Mouse (Mus musculus) CH12.LX (cell line): ENCODE results near the gene Krtap15. TPM values are rescaled to one million over a fixed set of nuclear protein-coding genes. Genes with fewer than 3 reads are reported as not detected.

ENCODE experiments used
- DNase-seq: peaks from one replicate; pipeline ENCODE4 v3.0.0-alpha.2; 2013; ENCODE audit errors: extremely low read depth
- H3K27ac ChIP-seq: 2 replicates; pipeline ENCODE4 v1.5.1; 2012; ENCODE audit warnings: low read depth, mild to moderate bottlenecking, control low read depth, moderate library complexity; ENCODE audit not compliant: insufficient read depth
- H3K27me3 ChIP-seq: replicated peaks from 2 replicates; pipeline ENCODE3; 2012; ENCODE audit warnings: inconsistent platforms
- H3K36me3 ChIP-seq, 2 experiments: replicated peaks in 1 of 2; 2 replicates each; pipeline versions ENCODE3 to v1.6.1; 2012; ENCODE audit warnings: inconsistent platforms in 1 of 2, low read length in 1 of 2, mild to moderate bottlenecking in 1 of 2, mixed read lengths in 1 of 2, moderate library complexity in 1 of 2; ENCODE audit not compliant: control insufficient read depth in 1 of 2, insufficient read depth in 1 of 2
- H3K4me1 ChIP-seq, 2 experiments: 2 replicates each; pipeline ENCODE4 v1.6.1; 2012; ENCODE audit warnings: inconsistent platforms in 1 of 2, moderate library complexity in 1 of 2; ENCODE audit not compliant: insufficient read depth in 2 of 2, control insufficient read depth in 1 of 2
- H3K4me2 ChIP-seq: 2 replicates; pipeline ENCODE4 v1.6.1; 2012; ENCODE audit warnings: low read depth, mild to moderate bottlenecking, control low read depth; ENCODE audit not compliant: poor library complexity, insufficient read depth, severe bottlenecking
- H3K4me3 ChIP-seq, 3 experiments: fragments of 150-350 bp in 1 of 3; sonication (generic) in 1 of 3; replicated peaks in 1 of 3; 2 replicates each; pipeline versions ENCODE3 to v1.5.1; 2011 to 2012; ENCODE audit warnings: low read depth in 2 of 3, low read length in 2 of 3, mild to moderate bottlenecking in 2 of 3, moderate library complexity in 2 of 3, control low read depth in 1 of 3, improper control_type of control experiment in 1 of 3, inconsistent platforms in 1 of 3, mixed read lengths in 1 of 3; ENCODE audit not compliant: poor library complexity in 1 of 3
- H3K79me2 ChIP-seq: replicated peaks from 2 replicates; pipeline ENCODE4 v1.6.1; 2012; ENCODE audit warnings: mild to moderate bottlenecking, moderate library complexity; ENCODE audit not compliant: control insufficient read depth, poor library complexity, insufficient read depth, severe bottlenecking; ENCODE audit errors: extremely low read depth
- H3K9ac ChIP-seq: 2 replicates; pipeline ENCODE4 v1.6.1; 2012; ENCODE audit warnings: low read depth, mild to moderate bottlenecking, control low read depth, moderate library complexity; ENCODE audit not compliant: insufficient read depth
- H3K9me3 ChIP-seq: replicated peaks from 2 replicates; pipeline ENCODE3; 2012; ENCODE audit warnings: low read length, inconsistent platforms, mixed read lengths
- CHD1 ChIP-seq: IDR thresholded peaks from 2 replicates; pipeline ENCODE4 v1.6.1; 2012; ENCODE audit warnings: low read depth, low read length, improper control_type of control experiment, inconsistent platforms
- CTCF ChIP-seq, 2 experiments: IDR thresholded peaks in 1 of 2; conservative IDR thresholded peaks in 1 of 2; 2 replicates each; pipeline ENCODE4 v1.5.1; 2011 to 2012; ENCODE audit warnings: low read depth in 2 of 2, low read length in 2 of 2, improper control_type of control experiment in 1 of 2, inconsistent platforms in 1 of 2, mild to moderate bottlenecking in 1 of 2, moderate library complexity in 1 of 2
- E2F4 ChIP-seq: IDR thresholded peaks from 2 replicates; pipeline ENCODE4 v1.6.1; 2011; ENCODE audit warnings: low read depth, low read length, improper control_type of control experiment; ENCODE audit not compliant: insufficient replicate concordance
- GABPA ChIP-seq: IDR thresholded peaks from 2 replicates; pipeline ENCODE4 v1.6.1; 2012; ENCODE audit warnings: low read depth, low read length, improper control_type of control experiment, inconsistent platforms; ENCODE audit not compliant: insufficient replicate concordance
- JUN ChIP-seq: IDR thresholded peaks from 2 replicates; pipeline ENCODE4 v1.6.1; 2011; ENCODE audit warnings: low read depth, mild to moderate bottlenecking, low read length, improper control_type of control experiment, moderate library complexity; ENCODE audit not compliant: insufficient read depth
- JUND ChIP-seq: conservative IDR thresholded peaks from 2 replicates; pipeline ENCODE4 v1.6.1; 2011; ENCODE audit warnings: low read depth, low read length, improper control_type of control experiment
- KAT2A ChIP-seq: IDR thresholded peaks from 2 replicates; pipeline ENCODE4 v1.6.1; 2012; ENCODE audit warnings: low read length, improper control_type of control experiment, inconsistent platforms; ENCODE audit not compliant: insufficient replicate concordance
- MAZ ChIP-seq: IDR thresholded peaks from 2 replicates; pipeline ENCODE4 v1.6.1; 2012; ENCODE audit warnings: low read depth, mild to moderate bottlenecking, inconsistent platforms, low read length, improper control_type of control experiment, moderate library complexity
- MXI1 ChIP-seq: IDR thresholded peaks from 2 replicates; pipeline ENCODE4 v1.6.1; 2011; ENCODE audit warnings: mild to moderate bottlenecking, low read depth, low read length, improper control_type of control experiment
- MYC ChIP-seq: IDR thresholded peaks from 2 replicates; pipeline ENCODE4 v1.6.1; 2011; ENCODE audit warnings: low read depth, mild to moderate bottlenecking, improper control_type of control experiment, low read length
- NELFE ChIP-seq: IDR thresholded peaks from 2 replicates; pipeline ENCODE4 v1.6.1; 2011; ENCODE audit warnings: low read depth, low read length, improper control_type of control experiment
- PAX5 ChIP-seq: IDR thresholded peaks from 2 replicates; pipeline ENCODE4 v1.6.1; 2012; ENCODE audit warnings: low read length, inconsistent platforms, mixed read lengths
- POLR2A ChIP-seq: IDR thresholded peaks from 2 replicates; pipeline ENCODE4 v1.6.1; 2011; ENCODE audit warnings: low read depth, mild to moderate bottlenecking, improper control_type of control experiment, low read length
- POLR2AphosphoS2 ChIP-seq: IDR thresholded peaks from 2 replicates; pipeline ENCODE4 v1.6.1; 2011; ENCODE audit warnings: low read depth, low read length, improper control_type of control experiment
- RAD21 ChIP-seq: IDR thresholded peaks from 2 replicates; pipeline ENCODE4 v1.6.1; 2011; ENCODE audit warnings: low read depth, mild to moderate bottlenecking, low read length, improper control_type of control experiment, moderate library complexity
- SIN3A ChIP-seq: IDR thresholded peaks from 2 replicates; pipeline ENCODE4 v1.6.1; 2012; ENCODE audit warnings: low read length, improper control_type of control experiment, inconsistent platforms
- TBP ChIP-seq: conservative IDR thresholded peaks from 2 replicates; pipeline ENCODE4 v1.6.1; 2011; ENCODE audit warnings: low read depth, low read length, improper control_type of control experiment
- UBTF ChIP-seq: IDR thresholded peaks from 2 replicates; pipeline ENCODE4 v1.6.1; 2012; ENCODE audit warnings: low read depth, mild to moderate bottlenecking, inconsistent platforms, low read length, improper control_type of control experiment, moderate library complexity
- USF2 ChIP-seq: conservative IDR thresholded peaks from 2 replicates; pipeline ENCODE4 v1.6.1; 2011; ENCODE audit warnings: low read depth, low read length, improper control_type of control experiment
- ZC3H11A ChIP-seq: IDR thresholded peaks from 2 replicates; pipeline ENCODE4 v1.6.1; 2012; ENCODE audit warnings: low read depth, mild to moderate bottlenecking, inconsistent platforms, low read length, improper control_type of control experiment
- dilution Hi-C: fragments of 300-500 bp; cut with MboI; formaldehyde crosslinking; loops from 2 replicates; pipeline ENCODE4 v1.14.3; 2020; ENCODE audit warnings: low sequenced_read_pairs; ENCODE audit not compliant: extremely low pct_unique_long_range_greater_than_20kb, extremely low pct_ligation_motif_present
- in situ Hi-C: fragments of 300-500 bp; cut with MboI; formaldehyde crosslinking; loops from 3 replicates; pipeline ENCODE4 v1.14.3; 2019; ENCODE audit warnings: low sequenced_read_pairs, low pct_ligation_motif_present, low pct_unique_long_range_greater_than_20kb, mixed read lengths
- polyA plus RNA-seq: library from polyadenylated mRNA; unstranded; fragments of >175 nt; gene quantifications from 2 replicates; pipeline ENCODE4 v1.2.1, GENCODE M21; 2012; ENCODE audit warnings: low read depth; ENCODE audit not compliant: insufficient read length
- total RNA-seq, 2 experiments: library from RNA; depleted of rRNA; stranded (reverse); fragments of 300-350 nt in 1 of 2; fragments of >200 nt in 1 of 2; gene quantifications; 2 replicates each; pipeline ENCODE4 v1.2.3; 2012 to 2014

The Krtap15 gene
- total RNA-seq (2012; rRNA removed) (not detected in 2 replicates), total RNA-seq (2014; rRNA removed) (not detected in 2 replicates), polyA plus RNA-seq (not detected in 2 replicates)

DNA sequence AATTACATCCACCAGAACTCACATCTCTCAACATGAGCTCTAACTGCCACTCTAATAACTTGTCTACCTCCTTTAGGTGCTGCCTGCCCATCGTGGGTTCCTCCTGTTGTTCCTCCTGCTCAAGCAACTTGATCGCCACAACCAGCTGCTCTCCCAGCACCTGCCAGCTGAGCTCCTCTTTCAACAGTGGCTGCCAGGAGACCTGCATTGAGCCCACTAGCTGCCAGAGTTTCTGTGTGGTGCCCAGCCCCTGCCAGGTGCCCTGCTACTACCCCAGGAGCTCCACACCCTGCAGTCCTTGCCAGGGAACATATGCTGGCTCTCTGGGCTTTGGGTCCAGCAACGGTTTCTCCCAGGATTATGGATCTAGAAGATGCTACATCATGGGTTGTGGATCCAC lies at the start of gene Krtap15:
Gene Krtap15 (plus strand): TSS at position 150 of the 400 bp plus-strand sequence.
- Histone ChIP-seq H3K9me3 (peaks cover 47% of the 10 kb centered on the region), H3K4me2 (no peak within 1 kb of the TSS), H3K79me2 (no peaks in the 10 kb centered on the region), H3K4me1 (no peaks in the 10 kb centered on the region), H3K27me3 (no peaks in the 10 kb centered on the region)
- DNase-seq, result no peak
- dilution Hi-C loops, result no loop called here
- TF ChIP-seq KAT2A (no peak), TBP (no peak), MYC (no peak), GABPA (no peak)
- TF ChIP-seq, all 38 proteins: peak for 0
- Histone ChIP-seq H3K4me3 (no peak within 1 kb of the TSS), H3K9ac (no peak within 1 kb of the TSS), H3K27ac (no peak within 1 kb of the TSS), H3K36me3 (no peaks in the 10 kb centered on the region)
- in situ Hi-C loops, result no loop called here

DNA sequence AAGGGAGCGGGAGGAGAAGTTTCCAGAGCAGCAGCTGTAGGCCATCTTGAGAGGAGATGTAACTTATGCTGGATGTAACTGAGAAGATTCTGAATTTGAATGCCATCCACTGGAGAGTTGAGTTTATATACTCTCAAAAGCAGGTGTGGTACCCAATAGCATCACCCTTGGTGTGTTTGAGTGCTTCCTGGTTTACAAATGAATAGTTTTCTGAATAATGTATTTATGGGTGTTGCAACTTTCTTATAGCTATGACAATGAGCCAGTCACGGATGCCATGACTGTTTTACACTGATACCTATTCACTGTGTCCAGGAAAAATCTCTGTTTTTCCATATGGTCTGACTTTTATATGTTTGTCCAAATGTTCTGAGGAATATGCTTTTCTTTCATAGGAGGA lies 45.9 kb upstream of the Krtap15 start, which contains the start of gene 2310057N15Rik:
Gene 2310057N15Rik (minus strand): TSS at position 101 of the 400 bp plus-strand sequence.
- in situ Hi-C loops, result no loop called here
- peaks cover 39% of the 10 kb centered on the region for H3K9me3 ChIP-seq
- no peaks in the 10 kb centered on the region for H3K4me1 ChIP-seq
- H3K9ac ChIP-seq, result no peak within 1 kb of the TSS
- H3K36me3 ChIP-seq, result no peaks in the 10 kb centered on the region
- no peaks in the 10 kb centered on the region for H3K79me2 ChIP-seq
- no peak within 1 kb of the TSS for H3K4me2 ChIP-seq
- dilution Hi-C loops, result no loop called here
- DNase-seq, result no peak
- H3K4me3 ChIP-seq, result no peak within 1 kb of the TSS
- no peaks in the 10 kb centered on the region for H3K27me3 ChIP-seq
- no peak within 1 kb of the TSS for H3K27ac ChIP-seq
- TF ChIP-seq CHD1 (no peak), USF2 (no peak), POLR2AphosphoS2 (no peak), RAD21 (no peak), UBTF (no peak), MAZ (no peak), SIN3A (no peak), POLR2A (no peak), ZC3H11A (no peak), E2F4 (no peak)

DNA sequence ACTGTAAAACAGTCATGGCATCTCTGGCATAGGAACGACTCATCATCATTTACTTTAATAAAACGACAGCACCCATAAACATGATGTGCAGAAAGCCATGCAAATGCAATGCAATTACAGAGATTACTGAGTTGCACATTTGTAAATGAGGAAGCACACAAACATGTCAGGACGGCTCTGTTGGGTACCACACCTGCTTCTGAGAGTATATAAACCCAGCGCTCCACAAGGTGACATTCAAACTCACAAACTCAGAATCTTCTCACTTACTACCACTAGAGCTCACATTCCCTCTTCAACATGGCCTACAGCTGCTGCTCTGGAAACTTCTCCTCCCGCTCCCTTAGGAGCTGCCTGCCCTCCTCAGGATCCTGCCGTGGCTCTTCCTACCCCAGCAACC lies 42.4 kb upstream of the Krtap15 start, which contains the start of gene Gm5965:
Gene Gm5965 (plus strand): TSS at position 301 of the 400 bp plus-strand sequence.
- DNase-seq, result no peak
- no peaks in the 10 kb centered on the region for H3K36me3 ChIP-seq
- H3K79me2 ChIP-seq, result no peaks in the 10 kb centered on the region
- H3K27ac ChIP-seq, result no peak within 1 kb of the TSS
- H3K4me3 ChIP-seq, result no peak within 1 kb of the TSS
- H3K4me2 ChIP-seq, result no peak within 1 kb of the TSS
- H3K9ac ChIP-seq, result no peak within 1 kb of the TSS
- dilution Hi-C loops (no loop called here), in situ Hi-C loops (no loop called here)
- H3K9me3 ChIP-seq, result peaks cover 51% of the 10 kb centered on the region
- H3K27me3 ChIP-seq, result no peaks in the 10 kb centered on the region
- no peaks in the 10 kb centered on the region for H3K4me1 ChIP-seq
- TF ChIP-seq MXI1, result no peak
- TF ChIP-seq NELFE, result no peak
- no peak for TF ChIP-seq MYC
- TF ChIP-seq PAX5, result no peak
- TF ChIP-seq CTCF (conservative IDR thresholded peaks at IDR 0.05 in 1 of 2, IDR thresholded peaks at IDR 0.05 in 1 of 2; ENCODE audit: low read depth in 2 of 2, low read length in 2 of 2), result no peak
- no peak for TF ChIP-seq ZC3H11A
- no peak for TF ChIP-seq UBTF
- TF ChIP-seq JUND, result no peak
- no peak for TF ChIP-seq JUN
- no peak for TF ChIP-seq SIN3A
